Mouse (Mus musculus) activated CD4-positive, CD25-positive, alpha-beta regulatory T cell, adult 9 weeks (primary cell): Measurements from ENCODE around the gene Igfn1. TPM values are rescaled to one million over a fixed set of nuclear protein-coding genes. Genes with fewer than 3 reads are reported as not detected.

ENCODE experiments used
- polyA plus RNA-seq: library from polyadenylated mRNA; unstranded; fragments of 100-300 nt; shearing (Covaris generic); gene quantifications from one replicate; pipeline ENCODE4 v1.2.1, GENCODE M21; 2017

Gene Igfn1
- not detected for polyA plus RNA-seq

GRCm38 (mm10) chr1:136006292-136006748 is at the start of gene Igfn1:
TSS of gene Igfn1 (minus strand) at chr1:136006342.

GRCm38 (mm10) chr1:136052547-136052946 is 46.4 kb upstream of the Igfn1 start, which contains the start of gene Cacna1s:
TSS of gene Cacna1s (plus strand) at chr1:136052750.

GRCm38 (mm10) chr1:136050312-136051012 is 44.3 kb upstream of the Igfn1 start, which contains the start of gene Ascl5:
TSS of gene Ascl5 (plus strand) at chr1:136050804.

GRCm38 (mm10) chr1:136007211-136008158 is 1.3 kb upstream of the Igfn1 start, which contains the start of gene Tmem9:
TSS of gene Tmem9 (plus strand) at chr1:136008150.

GRCm38 (mm10) chr1:135918644-135919407 is 87.3 kb downstream of the Igfn1 start, which contains the start of gene Pkp1:
TSS of gene Pkp1 (minus strand) at chr1:135919207.

Other genes with a start within 250 kb of the Igfn1 start
- gene Phlda3, start 240.2 kb downstream of the Igfn1 start, polyA plus RNA-seq = 1.7 TPM
- 0.27 TPM for gene Tnni1, start 226.9 kb downstream of the Igfn1 start, polyA plus RNA-seq
- 26.8 TPM for gene Lad1, start 187.7 kb downstream of the Igfn1 start, polyA plus RNA-seq
- 0.72 TPM for gene Tnnt2, start 170.0 kb downstream of the Igfn1 start, polyA plus RNA-seq
- not detected for gene Pkp1, start 87.1 kb downstream of the Igfn1 start, polyA plus RNA-seq
- gene Tmem9, start 1.8 kb upstream of the Igfn1 start, polyA plus RNA-seq = 41.2 TPM
- gene Ascl5, start 44.5 kb upstream of the Igfn1 start, polyA plus RNA-seq = not detected
- gene Cacna1s, start 46.4 kb upstream of the Igfn1 start, polyA plus RNA-seq = 3.8 TPM
- 44.8 TPM for gene Kif21b, start 125.0 kb upstream of the Igfn1 start, polyA plus RNA-seq
- gene Mroh3, start 206.5 kb upstream of the Igfn1 start, polyA plus RNA-seq = not detected
- gene Inava, start 227.9 kb upstream of the Igfn1 start, polyA plus RNA-seq = not detected